Comparison of ENCODE assay signal across 27 mouse cellular contexts in genomic region chr4:119417894-119418293, GRCm38 (mm10). TPM values are rescaled to one million over a fixed set of nuclear protein-coding genes. Genes with fewer than 3 reads are reported as not detected.
DNase-seq lines count a peak whose midpoint lies in the region; ATAC-seq and TF ChIP-seq lines count a peak whose summit lies in the region.
"Had no signal": no experiment of that assay in that cellular context is flagged by ENCODE, and none has a peak within 500 bp of the region (broad histone marks: within the 10 kb centered on the region; RNA-seq: fewer than 3 reads in every experiment).

No protein-coding gene starts in this region.

- H3K9ac ChIP-seq in heart, embryonic 13.5 days, result no peak overlapping the region
- H3K9ac ChIP-seq in MEL (ENCODE audit: control insufficient read depth, low read depth, low read length, poor library complexity, severe bottlenecking), result no peak overlapping the region
- no peak overlapping the region for H3K9ac ChIP-seq in liver, embryonic 16.5 days (ENCODE audit: low read depth, low read length)
- H3K9ac ChIP-seq: forebrain, postnatal 0 days; hindbrain, embryonic 14.5 days; limb, embryonic 12.5 days; neural tube, embryonic 13.5 days had no signal

- no peak for TF ChIP-seq POLR2A in MEL (IDR thresholded peaks at IDR 0.05; ENCODE audit: control insufficient read depth in 1 of 2, insufficient read depth in 1 of 2, low read depth in 1 of 2, low read length in 2 of 2, poor library complexity in 1 of 2)

- no peak overlapping the region for H3K4me3 ChIP-seq in heart, embryonic 13.5 days
- no peak overlapping the region for H3K4me3 ChIP-seq in MEL (ENCODE audit: control insufficient read depth in 1 of 2, insufficient read depth in 1 of 2, low read depth in 2 of 2, low read length in 2 of 2)
- H3K4me3 ChIP-seq in liver, embryonic 16.5 days (ENCODE audit: low read depth, low read length), result no peak overlapping the region
- H3K4me3 ChIP-seq in midbrain, embryonic 10.5 days, result no peak overlapping the region
- H3K4me3 ChIP-seq: limb, embryonic 12.5 days; myocyte; neural tube, embryonic 13.5 days had no signal

- 0 out of 2 replicates have a peak overlapping the region, but pooled peaks have one; percentile 1 for H3K4me2 ChIP-seq in heart, embryonic 13.5 days
- peak overlapping the region; percentile 1; the same call in 1 of the 2 replicates for H3K4me2 ChIP-seq in liver, embryonic 16.5 days (ENCODE audit: low read depth, low read length)
- H3K4me2 ChIP-seq: hindbrain, embryonic 14.5 days; limb, embryonic 12.5 days; neural tube, embryonic 13.5 days had no signal

- DNase-seq in heart, postnatal 10 days, result no peak
- DNase-seq in MEL (ENCODE audit: low read depth, low spot score), result peak; percentile 43
- no peak for DNase-seq in layer of hippocampus, postnatal 25 days (ENCODE audit: extremely low spot score in 1 of 2, low spot score in 1 of 2)
- no peak for DNase-seq in left cerebral cortex, adult 9 months (ENCODE audit: low spot score in 2 of 2)
- DNase-seq in midbrain, embryonic 10.5 days (ENCODE audit: low spot score), result no peak
- DNase-seq: cerebellum, adult 8-10 months; forebrain, postnatal 0 days; gastrocnemius, postnatal 14 days; heart, adult 18-20 months; heart, postnatal 36 days; kidney, adult 2 months; lung, adult 2 months; lung, postnatal 14 days; right cerebral cortex, postnatal 4 days; thymus, postnatal 25 days had no signal

- H3K79me2 ChIP-seq in MEL (ENCODE audit: control insufficient read depth, insufficient read depth, low read length, poor library complexity), result no peaks in the 10 kb centered on the region; the same call in 1 of the 2 replicates

- no peaks in the 10 kb centered on the region for H3K9me3 ChIP-seq in heart, embryonic 13.5 days
- no peaks in the 10 kb centered on the region for H3K9me3 ChIP-seq in MEL (replicated peaks; ENCODE audit: insufficient read depth, low read length)
- H3K9me3 ChIP-seq in liver, embryonic 16.5 days (replicated peaks; ENCODE audit: control insufficient read depth, low read length), result no peaks in the 10 kb centered on the region
- H3K9me3 ChIP-seq in midbrain, embryonic 10.5 days (replicated peaks), result no peaks in the 10 kb centered on the region
- H3K9me3 ChIP-seq: limb, embryonic 12.5 days; neural tube, embryonic 13.5 days had no signal

- peak overlapping the region; percentile 36; the same call in 1 of the 2 replicates for H3K27ac ChIP-seq in heart, embryonic 13.5 days (replicated peaks)
- H3K27ac ChIP-seq in MEL (ENCODE audit: control insufficient read depth, low read depth, low read length), result peak overlapping the region; percentile 4; the same call in 1 of the 2 replicates
- no peak overlapping the region for H3K27ac ChIP-seq in liver, embryonic 16.5 days (ENCODE audit: low read length)
- H3K27ac ChIP-seq in midbrain, embryonic 10.5 days (replicated peaks), result no peak overlapping the region
- H3K27ac ChIP-seq: hindbrain, embryonic 14.5 days; kidney, postnatal 0 days; limb, embryonic 12.5 days; neural tube, embryonic 13.5 days had no signal

- H3K4me1 ChIP-seq in heart, embryonic 13.5 days, result peaks cover 36% of the 10 kb centered on the region
- H3K4me1 ChIP-seq in MEL (ENCODE audit: control insufficient read depth in 1 of 2, insufficient read depth in 2 of 2, low read length in 2 of 2), result peaks cover 2 to 24% of the 10 kb centered on the region in 2 experiments
- peaks cover 21% of the 10 kb centered on the region for H3K4me1 ChIP-seq in liver, embryonic 16.5 days (ENCODE audit: control insufficient read depth, low read depth, low read length)
- peaks cover 39% of the 10 kb centered on the region for H3K4me1 ChIP-seq in midbrain, embryonic 10.5 days

- no peak for TF ChIP-seq CTCF in MEL (IDR thresholded peaks at IDR 0.05 in 2 of 3, conservative IDR thresholded peaks at IDR 0.05 in 1 of 3; ENCODE audit: control insufficient read depth in 1 of 3, insufficient read depth in 1 of 3, low read depth in 2 of 3, low read length in 3 of 3, poor library complexity in 1 of 3, severe bottlenecking in 1 of 3)

- WGBS in heart, embryonic 13.5 days, result 50% methylated on average over 3 of the region's 3 CpGs
- 28% methylated on average over 3 of the region's 3 CpGs for WGBS in liver, embryonic 16.5 days (ENCODE audit: insufficient replicate concordance)
- WGBS in midbrain, embryonic 10.5 days, result 94% methylated on average over 3 of the region's 3 CpGs

- no peak for ATAC-seq in heart, embryonic 13.5 days (ENCODE audit: extremely low read depth, insufficient number of reproducible peaks, low FRiP score, low TSS enrichment)
- peak; percentile 38 for ATAC-seq in erythroblast, adult 5-6 weeks (replicated peaks; ENCODE audit: low FRiP score, poor library complexity, severe bottlenecking)
- peak; percentile 17 for ATAC-seq in liver, embryonic 16.5 days (ENCODE audit: low read depth)
- ATAC-seq: forebrain, postnatal 0 days; midbrain, embryonic 16.5 days; Patski had no signal

- intact Hi-C loops in heart, postnatal 10 days (cut with DNase I), result no loop called here

- TF ChIP-seq RAD21 in MEL (IDR thresholded peaks at IDR 0.05; ENCODE audit: low read depth, low read length), result no peak

- TF ChIP-seq EP300 in MEL (IDR thresholded peaks at IDR 0.05; ENCODE audit: low read depth in 1 of 2, low read length in 2 of 2), result peak; percentile 64 to 80

- peaks cover 18% of the 10 kb centered on the region for H3K36me3 ChIP-seq in heart, embryonic 13.5 days
- peaks cover 0 to 22% of the 10 kb centered on the region in 2 experiments; a peak in 2 of 4 replicates for H3K36me3 ChIP-seq in MEL (ENCODE audit: control insufficient read depth in 1 of 2, insufficient read depth in 2 of 2, low read length in 2 of 2)
- no peaks in the 10 kb centered on the region for H3K36me3 ChIP-seq in liver, embryonic 16.5 days (ENCODE audit: control insufficient read depth, insufficient read depth)
- H3K36me3 ChIP-seq in midbrain, embryonic 10.5 days, result peaks cover 11% of the 10 kb centered on the region; the same call in 1 of the 2 replicates

- no peaks in the 10 kb centered on the region; the same call in 1 of the 2 replicates for H3K27me3 ChIP-seq in heart, embryonic 13.5 days (replicated peaks)
- no peaks in the 10 kb centered on the region for H3K27me3 ChIP-seq in MEL (ENCODE audit: control insufficient read depth in 1 of 2, insufficient read depth in 2 of 2, low read length in 2 of 2)
- H3K27me3 ChIP-seq in liver, embryonic 16.5 days (ENCODE audit: control insufficient read depth, insufficient read depth, low read depth, low read length), result peaks cover 12% of the 10 kb centered on the region
- H3K27me3 ChIP-seq in midbrain, embryonic 10.5 days (ENCODE audit: low read depth, poor library complexity, severe bottlenecking), result 0 out of 2 replicates have a peak, but pooled peaks cover 4% of the 10 kb centered on the region
- H3K27me3 ChIP-seq: limb, embryonic 12.5 days; neural tube, embryonic 13.5 days; Patski had no signal

TF ChIP-seq in MEL, 35 proteins besides CTCF, POLR2A, EP300 and RAD21 (continues in another document):
- TF ChIP-seq TBP (IDR thresholded peaks at IDR 0.05; ENCODE audit: low read depth, low read length) (no peak), MEF2A (IDR thresholded peaks at IDR 0.05; ENCODE audit: extremely low read depth, insufficient replicate concordance, low read depth, low read length, poor library complexity, severe bottlenecking) (peak; percentile 86; the same call in 1 of the 2 replicates), GATA1 (IDR thresholded peaks at IDR 0.05; ENCODE audit: low read depth, low read length) (peak; percentile 71), JUND (IDR thresholded peaks at IDR 0.05; ENCODE audit: low read depth, low read length) (no peak), MAX (IDR thresholded peaks at IDR 0.05; ENCODE audit: low read length) (no peak), TAL1 (IDR thresholded peaks at IDR 0.05; ENCODE audit: low read length) (peak; percentile 70)

RNA-seq across cellular contexts. Expression of gene Ccdc30, which starts 2.6 kb away (rescaled TPM):
- polyA plus RNA-seq in heart, embryonic 13.5 days (2015; fragmentation: Nextera tagmentation; extraction: Ambion mirVana), result 1.9 and 2.9 TPM in 2 replicates
- under 1 TPM; 0.35 to 0.65 TPM for total RNA-seq in heart, postnatal 10 days (2021)
- total RNA-seq in MEL (2012; rRNA removed), result not detected in 2 replicates
- not detected for polyA plus RNA-seq in MEL (2012; ENCODE audit: insufficient read depth in 1 of 2, insufficient read length in 2 of 2, low read depth in 1 of 2, low replicate concordance in 2 of 2, missing spikeins in 1 of 2)
- total RNA-seq in erythroblast, adult 5-6 weeks (2015; ENCODE audit: low replicate concordance), result not detected in 2 replicates
- not detected in 2 replicates for total RNA-seq in erythroblast, adult 5-6 weeks (2017; ENCODE audit: low replicate concordance)
- 0.99 and 1.0 TPM in 2 replicates for polyA plus RNA-seq in liver, embryonic 16.5 days (2015; fragmentation: Nextera tagmentation; extraction: Ambion mirVana)
- 10 to 100 TPM; 19.8 to 26.1 TPM for total RNA-seq in layer of hippocampus, postnatal 25 days (2021)
- polyA plus RNA-seq in midbrain, embryonic 10.5 days (2016; fragmentation: Nextera tagmentation; extraction: Ambion mirVana), result 9.0 and 9.1 TPM in 2 replicates

RNA-seq across cellular contexts. Expression of gene Ppcs, which starts 4.3 kb away (rescaled TPM):
- polyA plus RNA-seq in heart, embryonic 13.5 days (2015; fragmentation: Nextera tagmentation; extraction: Ambion mirVana), result 28.0 and 28.9 TPM in 2 replicates
- 10 to 100 TPM in 1 of 2 experiments, 1 to 10 TPM in 1; 9.6 to 17.0 TPM for total RNA-seq in heart, postnatal 10 days (2021)
- 7.6 and 8.4 TPM in 2 replicates for total RNA-seq in MEL (2012; rRNA removed)
- 1 to 10 TPM in 1 of 2 experiments, not detected in 1; 7.4 TPM for polyA plus RNA-seq in MEL (2012; ENCODE audit: insufficient read depth in 1 of 2, insufficient read length in 2 of 2, low read depth in 1 of 2, low replicate concordance in 2 of 2, missing spikeins in 1 of 2)
- total RNA-seq in erythroblast, adult 5-6 weeks (2015; ENCODE audit: low replicate concordance), result 4.2 and 8.1 TPM in 2 replicates
- 2.3 and 7.2 TPM in 2 replicates for total RNA-seq in erythroblast, adult 5-6 weeks (2017; ENCODE audit: low replicate concordance)
- polyA plus RNA-seq in liver, embryonic 16.5 days (2015; fragmentation: Nextera tagmentation; extraction: Ambion mirVana), result 12.9 and 13.3 TPM in 2 replicates
- 1 to 10 TPM; 5.7 to 5.8 TPM for total RNA-seq in layer of hippocampus, postnatal 25 days (2021)
- polyA plus RNA-seq in midbrain, embryonic 10.5 days (2016; fragmentation: Nextera tagmentation; extraction: Ambion mirVana), result 24.0 and 27.5 TPM in 2 replicates

RNA-seq across cellular contexts. Expression of gene Zmynd12, which starts 4.7 kb away (rescaled TPM):
- 0.13 and 0.29 TPM in 2 replicates for polyA plus RNA-seq in heart, embryonic 13.5 days (2015; fragmentation: Nextera tagmentation; extraction: Ambion mirVana)
- total RNA-seq in heart, postnatal 10 days (2021), result not detected
- not detected in 2 replicates for total RNA-seq in MEL (2012; rRNA removed)
- under 1 TPM in 1 of 2 experiments, not detected in 1; 0.04 TPM for polyA plus RNA-seq in MEL (2012; ENCODE audit: insufficient read depth in 1 of 2, insufficient read length in 2 of 2, low read depth in 1 of 2, low replicate concordance in 2 of 2, missing spikeins in 1 of 2)
- total RNA-seq in erythroblast, adult 5-6 weeks (2015; ENCODE audit: low replicate concordance), result 2.9 TPM in 1 of 2 replicates, not detected in the other
- total RNA-seq in erythroblast, adult 5-6 weeks (2017; ENCODE audit: low replicate concordance), result 0.43 TPM in 1 of 2 replicates, not detected in the other
- polyA plus RNA-seq in liver, embryonic 16.5 days (2015; fragmentation: Nextera tagmentation; extraction: Ambion mirVana), result 0.14 and 0.31 TPM in 2 replicates
- under 1 TPM; 0.49 to 0.61 TPM for total RNA-seq in layer of hippocampus, postnatal 25 days (2021)
- 0.35 TPM in 1 of 2 replicates, not detected in the other for polyA plus RNA-seq in midbrain, embryonic 10.5 days (2016; fragmentation: Nextera tagmentation; extraction: Ambion mirVana)
- total RNA-seq: heart, adult 18-20 months; heart, postnatal 36 days; layer of hippocampus, postnatal 10 days had no signal
- polyA plus RNA-seq: stomach, embryonic 14.5 days had no signal

Comparison
In these comparisons a context has a peak if more than half of its experiments do, and no peak if none do; other contexts are left out.
1. H3K27ac ChIP-seq: peak in heart, embryonic 13.5 days (single experiment) and MEL (single experiment); none in liver, embryonic 16.5 days (single experiment) and midbrain, embryonic 10.5 days (single experiment).
2. RNA of gene Ccdc30, which starts 2.6 kb away (total RNA-seq): 19.8 to 26.1 TPM in layer of hippocampus, postnatal 25 days; 0.35 to 0.65 TPM in heart, postnatal 10 days, not detected in MEL and not detected in erythroblast, adult 5-6 weeks; every median in the first group is over 10 times any median in the second.